Mouse (Mus musculus) heart, embryonic 10.5 days (tissue): Measurements from ENCODE around the gene Inpp4b. TPM values are rescaled to one million over a fixed set of nuclear protein-coding genes. Genes with fewer than 3 reads are reported as not detected.
"Not testable (repeated sequence)": the region's sequence is repeated elsewhere in the genome, so short reads cannot be mapped to it uniquely, and the experiment has no call there.

Experiments
- DNase-seq: peaks from one replicate; pipeline ENCODE4 v3.0.0-alpha.2; 2017; ENCODE audit warnings: low spot score
- H3K27ac ChIP-seq: fragments of 300-500 bp; sonication (generic); 2 replicates; pipeline ENCODE4 v1.5.1; 2016; ENCODE audit warnings: mild to moderate bottlenecking
- H3K27me3 ChIP-seq: fragments of 300-500 bp; sonication (generic); 2 replicates; pipeline ENCODE4 v1.6.1; 2016; ENCODE audit warnings: mild to moderate bottlenecking; ENCODE audit not compliant: poor library complexity, insufficient read depth, severe bottlenecking
- H3K36me3 ChIP-seq: fragments of 300-500 bp; sonication (generic); 2 replicates; pipeline ENCODE4 v1.6.1; 2016; ENCODE audit warnings: mild to moderate bottlenecking, moderate library complexity
- H3K4me1 ChIP-seq: fragments of 300-500 bp; sonication (generic); 2 replicates; pipeline ENCODE4 v1.6.1; 2016; ENCODE audit warnings: mild to moderate bottlenecking
- H3K4me3 ChIP-seq: fragments of 300-500 bp; sonication (generic); 2 replicates; pipeline ENCODE4 v1.5.1; 2016; ENCODE audit warnings: mild to moderate bottlenecking, moderate library complexity
- H3K9me3 ChIP-seq: fragments of 300-500 bp; sonication (generic); 2 replicates; pipeline ENCODE4 v1.6.1; 2016; ENCODE audit warnings: mild to moderate bottlenecking, moderate library complexity
- whole genome bisulfite sequencing: fragments of 180-500 bp; shearing (Covaris S2); methylation state at CpG from one replicate; pipeline ENCODE4 v1.1.7; 2016; 5-methylcytosine and 5-hydroxymethylcytosine counted together
- polyA plus RNA-seq: library from polyadenylated mRNA; unstranded; fragments of >200 nt; fragmentation: Nextera tagmentation; extraction: Ambion mirVana; gene quantifications from 2 replicates; pipeline ENCODE4 v1.2.1, GENCODE M21; 2016

Inpp4b gene
- polyA plus RNA-seq, 1 experiment from 2014 or later: 6.0 TPM

GRCm38 (mm10) chr8:82079267-82079666 lies 736.9 kb downstream of the Inpp4b start:
- no peaks in the 10 kb centered on the region; the same call in 1 of the 2 replicates for H3K9me3 ChIP-seq
- no peaks in the 10 kb centered on the region for H3K36me3 ChIP-seq
- no peak overlapping the region for H3K27ac ChIP-seq
- H3K4me3 ChIP-seq: no peak overlapping the region
- no peak for DNase-seq
- no peaks in the 10 kb centered on the region for H3K27me3 ChIP-seq
- H3K4me1 ChIP-seq: no peaks in the 10 kb centered on the region

DNA sequence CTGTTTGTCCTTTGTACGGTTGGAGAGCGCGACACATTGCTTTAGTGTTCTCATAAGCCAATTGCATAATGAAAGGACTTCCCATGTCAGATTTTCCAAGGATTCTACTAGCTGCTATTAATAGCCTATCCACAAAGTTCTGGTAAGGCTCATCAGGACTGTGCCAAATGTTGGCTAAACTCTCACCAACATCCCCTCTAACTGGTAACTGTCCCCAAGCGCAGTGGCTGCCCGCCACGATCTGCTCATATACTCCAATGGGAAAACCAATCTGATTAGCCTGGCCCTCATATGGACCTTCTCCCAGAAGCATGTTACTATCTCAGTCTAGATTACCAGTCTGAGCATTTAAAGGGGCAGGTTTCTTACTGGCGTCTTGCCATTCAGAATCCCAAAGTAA lies 744.3 kb downstream of the Inpp4b start:
- H3K4me1 ChIP-seq, DNase-seq, H3K27ac ChIP-seq, H3K4me3 ChIP-seq, H3K36me3 ChIP-seq, H3K27me3 ChIP-seq, H3K9me3 ChIP-seq: not testable (repeated sequence)
- WGBS: 89% methylated on average over 7 of the region's 7 CpGs

GRCm38 (mm10) chr8:82090901-82091300 lies 748.5 kb downstream of the Inpp4b start:
- Histone ChIP-seq H3K9me3 (0 out of 2 replicates have a peak, but pooled peaks cover 4% of the 10 kb centered on the region), H3K4me3 (no peak overlapping the region), H3K36me3 (no peaks in the 10 kb centered on the region), H3K4me1 (no peaks in the 10 kb centered on the region), H3K27ac (no peak overlapping the region), H3K27me3 (no peaks in the 10 kb centered on the region)
- no peak for DNase-seq
- WGBS: 79% methylated on average over 1 of the region's 1 CpGs

DNA sequence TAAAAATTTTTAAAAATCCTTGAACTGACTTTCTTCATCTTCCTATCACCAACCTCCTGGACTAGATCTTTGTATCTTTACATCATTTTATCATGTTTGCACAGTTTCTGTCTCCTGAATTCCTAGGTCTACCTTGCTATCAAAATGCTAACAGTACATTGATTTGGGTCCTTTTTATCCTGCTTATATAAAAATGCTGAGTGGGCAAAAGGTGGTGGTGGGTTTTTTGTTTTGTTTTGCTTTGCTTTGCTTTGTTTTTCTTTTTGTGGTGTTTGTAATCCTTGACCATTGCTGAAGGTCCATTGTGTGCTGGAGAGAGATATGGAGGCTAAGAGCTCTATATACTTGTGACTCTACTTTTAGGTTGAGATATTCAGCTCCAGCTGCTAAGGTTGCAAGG lies 750.9 kb downstream of the Inpp4b start:
- no peak for DNase-seq
- Histone ChIP-seq H3K9me3 (0 out of 2 replicates have a peak, but pooled peaks cover 1% of the 10 kb centered on the region), H3K36me3 (no peaks in the 10 kb centered on the region), H3K27me3 (no peaks in the 10 kb centered on the region), H3K27ac (no peak overlapping the region), H3K4me3 (no peak overlapping the region), H3K4me1 (no peaks in the 10 kb centered on the region)

- DNase-seq: no peak
- Histone ChIP-seq H3K36me3 (no peaks in the 10 kb centered on the region), H3K4me1 (no peaks in the 10 kb centered on the region), H3K4me3 (no peak overlapping the region), H3K9me3 (no peaks in the 10 kb centered on the region), H3K27me3 (no peaks in the 10 kb centered on the region), H3K27ac (no peak overlapping the region)
Measured at GRCm38 (mm10) chr8:82104560-82104959, 762.2 kb downstream of the Inpp4b start.

GRCm38 (mm10) chr8:82106131-82106530 lies 763.8 kb downstream of the Inpp4b start:
- no peaks in the 10 kb centered on the region for H3K27me3 ChIP-seq
- no peak overlapping the region for H3K4me3 ChIP-seq
- H3K9me3 ChIP-seq: no peaks in the 10 kb centered on the region
- 84% methylated on average over 3 of the region's 3 CpGs for WGBS
- no peak overlapping the region for H3K27ac ChIP-seq
- H3K4me1 ChIP-seq: no peaks in the 10 kb centered on the region
- DNase-seq: no peak
- H3K36me3 ChIP-seq: no peaks in the 10 kb centered on the region

DNA sequence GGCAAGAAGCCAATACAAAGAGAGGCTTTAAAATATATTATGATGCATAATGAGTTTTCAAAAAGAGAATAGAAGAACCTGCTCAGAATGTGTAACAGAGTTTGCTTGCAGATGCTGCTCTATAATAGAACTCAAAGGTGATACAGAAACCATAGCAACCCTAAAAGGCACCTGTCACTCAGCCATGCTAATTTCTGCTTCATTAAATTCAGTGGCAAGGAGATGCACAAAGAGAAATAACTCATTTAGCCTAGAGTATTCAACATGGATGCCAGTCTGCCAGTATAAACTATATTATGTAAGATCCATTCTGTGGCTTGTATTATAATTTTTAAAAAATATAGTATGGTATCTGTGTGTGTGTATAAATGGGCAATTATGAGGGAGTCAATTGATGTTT lies 807.9 kb downstream of the Inpp4b start:
- Histone ChIP-seq H3K27ac (no peak overlapping the region), H3K4me1 (no peaks in the 10 kb centered on the region), H3K27me3 (no peaks in the 10 kb centered on the region), H3K4me3 (no peak overlapping the region), H3K36me3 (no peaks in the 10 kb centered on the region), H3K9me3 (0 out of 2 replicates have a peak, but pooled peaks cover 3% of the 10 kb centered on the region)
- no peak for DNase-seq

GRCm38 (mm10) chr8:82157928-82158327 lies 815.6 kb downstream of the Inpp4b start:
- Histone ChIP-seq H3K4me1 (no peaks in the 10 kb centered on the region), H3K27me3 (no peaks in the 10 kb centered on the region), H3K27ac (no peak overlapping the region), H3K36me3 (no peaks in the 10 kb centered on the region), H3K9me3 (0 out of 2 replicates have a peak, but pooled peaks cover 2% of the 10 kb centered on the region), H3K4me3 (no peak overlapping the region)
- 46% methylated on average over 1 of the region's 1 CpGs for WGBS
- no peak for DNase-seq
